Mouse (Mus musculus): ENCODE data around the gene Bub1b. TPM values are rescaled to one million over a fixed set of nuclear protein-coding genes. Genes with fewer than 3 reads are reported as not detected.

The Bub1b gene
- polyA plus RNA-seq, 1 experiment from 2014 or later = 72.5 TPM

GRCm38 (mm10) chr2:118669785-118670184 is 71.8 kb downstream of the Bub1b start:
- 41% methylated on average over 2 of the region's 2 CpGs for WGBS (ENCODE audit: insufficient replicate concordance)
- Histone ChIP-seq H3K4me3 (no peak overlapping the region), H3K36me3 (no peaks in the 10 kb centered on the region), H3K9ac (no peak overlapping the region), H3K27me3 (replicated peaks) (peaks cover 64% of the 10 kb centered on the region), H3K27ac (no peak overlapping the region), H3K4me1 (peaks cover 20% of the 10 kb centered on the region), H3K4me2 (no peak overlapping the region), H3K9me3 (replicated peaks) (no peaks in the 10 kb centered on the region)
- ATAC-seq = no peak

GRCm38 (mm10) chr2:118671728-118672127 is 73.7 kb downstream of the Bub1b start:
- H3K27me3 ChIP-seq (replicated peaks) = peaks cover 71% of the 10 kb centered on the region
- H3K4me1 ChIP-seq = peaks cover 12% of the 10 kb centered on the region
- H3K9me3 ChIP-seq (replicated peaks) = no peaks in the 10 kb centered on the region
- H3K4me3 ChIP-seq = no peak overlapping the region
- ATAC-seq = no peak
- no peaks in the 10 kb centered on the region for H3K36me3 ChIP-seq
- 57% methylated on average over 1 of the region's 1 CpGs for WGBS (ENCODE audit: insufficient replicate concordance)
- no peak overlapping the region for H3K4me2 ChIP-seq
- no peak overlapping the region for H3K27ac ChIP-seq
- H3K9ac ChIP-seq = no peak overlapping the region

GRCm38 (mm10) chr2:118673686-118674465 is 75.9 kb downstream of the Bub1b start:
- no peak overlapping the region for H3K9ac ChIP-seq
- 31% methylated on average over 15 of the region's 15 CpGs for WGBS (ENCODE audit: insufficient replicate concordance)

GRCm38 (mm10) chr2:118674500-118674899 is 76.5 kb downstream of the Bub1b start:
- no peak for ATAC-seq
- Histone ChIP-seq H3K4me3 (no peak overlapping the region), H3K9me3 (replicated peaks) (no peaks in the 10 kb centered on the region), H3K4me2 (no peak overlapping the region), H3K27ac (no peak overlapping the region), H3K36me3 (no peaks in the 10 kb centered on the region), H3K27me3 (replicated peaks) (peaks cover 93% of the 10 kb centered on the region), H3K4me1 (peaks cover 20% of the 10 kb centered on the region), H3K9ac (0 out of 2 replicates have a peak overlapping the region, but pooled peaks have one; percentile 5)
- WGBS (ENCODE audit: insufficient replicate concordance) = 21% methylated on average over 7 of the region's 7 CpGs

More at GRCm38 (mm10) chr2:118673686-118674465, 75.9 kb downstream of the Bub1b start:
- Histone ChIP-seq H3K4me2 (no peak overlapping the region), H3K27ac (no peak overlapping the region), H3K9me3 (replicated peaks) (no peaks in the 10 kb centered on the region), H3K4me3 (no peak overlapping the region), H3K36me3 (no peaks in the 10 kb centered on the region), H3K27me3 (replicated peaks) (peaks cover 90% of the 10 kb centered on the region), H3K4me1 (peaks cover 20% of the 10 kb centered on the region)
- no peak for ATAC-seq

- peak overlapping the region; percentile 58 for H3K9ac ChIP-seq
- peaks cover 20% of the 10 kb centered on the region for H3K4me1 ChIP-seq
- no peaks in the 10 kb centered on the region for H3K36me3 ChIP-seq
- no peak overlapping the region for H3K27ac ChIP-seq
- H3K9me3 ChIP-seq (replicated peaks) = no peaks in the 10 kb centered on the region
- H3K27me3 ChIP-seq (replicated peaks) = peaks cover 90% of the 10 kb centered on the region
- H3K4me2 ChIP-seq = peak overlapping the region; percentile 95
- peak overlapping the region; percentile 60 for H3K4me3 ChIP-seq
- WGBS (ENCODE audit: insufficient replicate concordance) = 2% methylated on average over 88 of the region's 89 CpGs
- ATAC-seq = peak; percentile 44
Measured at GRCm38 (mm10) chr2:118676839-118677741, 79.1 kb downstream of the Bub1b start.

- H3K9ac ChIP-seq = peak overlapping the region; percentile 58
- peaks cover 83% of the 10 kb centered on the region for H3K27me3 ChIP-seq (replicated peaks)
- no peaks in the 10 kb centered on the region for H3K9me3 ChIP-seq (replicated peaks)
- peak overlapping the region; percentile 95 for H3K4me2 ChIP-seq
- H3K27ac ChIP-seq = no peak overlapping the region
- peak overlapping the region; percentile 60 for H3K4me3 ChIP-seq
- H3K4me1 ChIP-seq = peaks cover 28% of the 10 kb centered on the region
- 13% methylated on average over 4 of the region's 4 CpGs for WGBS (ENCODE audit: insufficient replicate concordance)
- ATAC-seq = peak; percentile 58
- no peaks in the 10 kb centered on the region for H3K36me3 ChIP-seq
Measured at GRCm38 (mm10) chr2:118677817-118678216, 79.8 kb downstream of the Bub1b start.

- Histone ChIP-seq H3K36me3 (no peaks in the 10 kb centered on the region), H3K4me1 (peaks cover 34% of the 10 kb centered on the region), H3K9me3 (replicated peaks) (no peaks in the 10 kb centered on the region), H3K4me3 (no peak overlapping the region), H3K27me3 (replicated peaks) (peaks cover 66% of the 10 kb centered on the region), H3K27ac (no peak overlapping the region), H3K9ac (no peak overlapping the region), H3K4me2 (no peak overlapping the region)
- no peak for ATAC-seq
- WGBS (ENCODE audit: insufficient replicate concordance) = 74% methylated on average over 3 of the region's 3 CpGs
Measured at GRCm38 (mm10) chr2:118679577-118679976, 81.6 kb downstream of the Bub1b start.

- Histone ChIP-seq H3K4me2 (no peak overlapping the region), H3K9ac (no peak overlapping the region), H3K27ac (no peak overlapping the region), H3K36me3 (no peaks in the 10 kb centered on the region), H3K4me1 (peaks cover 34% of the 10 kb centered on the region), H3K27me3 (replicated peaks) (peaks cover 53% of the 10 kb centered on the region), H3K9me3 (replicated peaks) (no peaks in the 10 kb centered on the region), H3K4me3 (no peak overlapping the region)
- ATAC-seq = no peak
- 88% methylated on average over 6 of the region's 6 CpGs for WGBS (ENCODE audit: insufficient replicate concordance)
Measured at GRCm38 (mm10) chr2:118680926-118681325, 82.9 kb downstream of the Bub1b start.

- Histone ChIP-seq H3K4me1 (peaks cover 20% of the 10 kb centered on the region), H3K4me2 (no peak overlapping the region), H3K9me3 (replicated peaks) (no peaks in the 10 kb centered on the region), H3K9ac (no peak overlapping the region), H3K4me3 (no peak overlapping the region), H3K27me3 (replicated peaks) (peaks cover 46% of the 10 kb centered on the region), H3K36me3 (no peaks in the 10 kb centered on the region), H3K27ac (no peak overlapping the region)
- no peak for ATAC-seq
- 39% methylated on average over 8 of the region's 8 CpGs for WGBS (ENCODE audit: insufficient replicate concordance)
Measured at GRCm38 (mm10) chr2:118682544-118683260, 84.7 kb downstream of the Bub1b start.

GRCm38 (mm10) chr2:118685088-118685487 is 87.1 kb downstream of the Bub1b start:
- Histone ChIP-seq H3K9ac (no peak overlapping the region), H3K27ac (no peak overlapping the region), H3K9me3 (replicated peaks) (no peaks in the 10 kb centered on the region), H3K36me3 (no peaks in the 10 kb centered on the region), H3K4me1 (peaks cover 14% of the 10 kb centered on the region), H3K4me2 (no peak overlapping the region), H3K4me3 (no peak overlapping the region), H3K27me3 (replicated peaks) (peaks cover 33% of the 10 kb centered on the region)
- ATAC-seq = no peak
- WGBS (ENCODE audit: insufficient replicate concordance) = 70% methylated on average over 4 of the region's 4 CpGs

- Histone ChIP-seq H3K4me2 (no peak overlapping the region), H3K27me3 (replicated peaks) (peaks cover 22% of the 10 kb centered on the region), H3K4me3 (no peak overlapping the region), H3K4me1 (peaks cover 14% of the 10 kb centered on the region), H3K9me3 (replicated peaks) (no peaks in the 10 kb centered on the region), H3K27ac (no peak overlapping the region), H3K36me3 (no peaks in the 10 kb centered on the region), H3K9ac (no peak overlapping the region)
- 68% methylated on average over 8 of the region's 8 CpGs for WGBS (ENCODE audit: insufficient replicate concordance)
- ATAC-seq = no peak
Measured at GRCm38 (mm10) chr2:118686693-118687092, 88.7 kb downstream of the Bub1b start.

Data from liver, embryonic 12.5 days (tissue).